Mouse (Mus musculus): ENCODE measurements around the gene Myd88.

The Myd88 gene

GRCm38 (mm10) chr9:119298563-119298962 lies 42.6 kb downstream of the Myd88 start:
- no peak for DNase-seq (ENCODE audit: low read depth in 2 of 2, low spot score in 2 of 2)

- DNase-seq (ENCODE audit: low read depth in 2 of 2, low spot score in 2 of 2), result no peak
Observed at GRCm38 (mm10) chr9:119297696-119298095, 43.5 kb downstream of the Myd88 start.

DNA sequence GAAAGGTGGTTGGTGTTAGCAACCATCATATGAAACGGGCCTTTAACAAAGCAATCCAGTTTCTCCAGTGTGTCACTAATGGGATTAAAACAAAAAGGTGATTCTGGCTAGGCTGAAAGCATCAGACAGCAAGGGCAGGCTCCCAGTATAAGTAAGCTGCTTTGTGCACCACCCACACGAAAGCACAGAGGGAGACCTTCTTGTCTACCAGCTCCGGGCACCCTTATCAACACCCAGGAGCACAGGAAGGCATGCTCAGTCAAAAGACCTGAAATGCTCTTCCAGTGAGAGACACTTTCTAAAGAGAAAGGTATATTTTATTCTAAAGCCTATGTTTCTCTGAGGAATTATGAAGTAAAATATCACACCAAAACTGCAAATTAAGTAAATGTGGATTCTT lies 50.4 kb downstream of the Myd88 start:
- DNase-seq (ENCODE audit: low read depth in 2 of 2, low spot score in 2 of 2), result no peak
